Mouse (Mus musculus) kidney, embryonic 16.5 days (tissue): ENCODE measurements at regions not wholly inside any gene's neighbourhood (a gene's known extent, or its start where the extent isn't known, plus 50 kb on each side); places are given as distances from the start of the nearest gene placed in this dataset.

Experiments used
- ATAC-seq: fragments of 200-750 bp; cut with Nextera tagmentation; 2 replicates; pipeline ENCODE4 v1.8.0; 2017; ENCODE audit warnings: moderate TSS enrichment; ENCODE audit not compliant: low FRiP score, low TSS enrichment
- H3K27ac ChIP-seq: fragments of 300-500 bp; sonication (generic); 2 replicates; pipeline ENCODE4 v1.5.1; 2014; ENCODE audit warnings: low read length
- H3K27me3 ChIP-seq: fragments of 300-500 bp; sonication (generic); 2 replicates; pipeline ENCODE4 v1.6.1; 2014; ENCODE audit warnings: low read length, control low read depth, mixed read lengths; ENCODE audit not compliant: insufficient read depth
- H3K36me3 ChIP-seq: fragments of 300-500 bp; sonication (generic); 2 replicates; pipeline ENCODE4 v1.6.1; 2014; ENCODE audit warnings: low read length, control low read depth, mixed read lengths; ENCODE audit not compliant: insufficient read depth
- H3K4me1 ChIP-seq: fragments of 300-500 bp; sonication (generic); 2 replicates; pipeline ENCODE4 v1.6.1; 2014; ENCODE audit warnings: low read length, control low read depth, mixed read lengths; ENCODE audit not compliant: insufficient read depth
- H3K4me2 ChIP-seq: fragments of 300-500 bp; sonication (generic); replicated peaks from 2 replicates; pipeline ENCODE4 v1.6.1; 2014; ENCODE audit warnings: low read depth, low read length
- H3K4me3 ChIP-seq: fragments of 300-500 bp; sonication (generic); 2 replicates; pipeline ENCODE4 v1.5.1; 2014; ENCODE audit warnings: mild to moderate bottlenecking, low read length
- H3K9ac ChIP-seq: fragments of 300-500 bp; sonication (generic); replicated peaks from 2 replicates; pipeline ENCODE4 v1.6.1; 2014; ENCODE audit warnings: low read length
- H3K9me3 ChIP-seq: fragments of 300-500 bp; sonication (generic); 2 replicates; pipeline ENCODE4 v1.6.1; 2016; ENCODE audit warnings: low read length, control low read depth
- WGBS: fragments of 180-500 bp; shearing (Covaris S2); extraction: QIAGEN DNeasy Blood & Tissue Kit; methylation state at CpG from one replicate; pipeline ENCODE4 v1.1.7; 2014; 5-methylcytosine and 5-hydroxymethylcytosine counted together

DNA sequence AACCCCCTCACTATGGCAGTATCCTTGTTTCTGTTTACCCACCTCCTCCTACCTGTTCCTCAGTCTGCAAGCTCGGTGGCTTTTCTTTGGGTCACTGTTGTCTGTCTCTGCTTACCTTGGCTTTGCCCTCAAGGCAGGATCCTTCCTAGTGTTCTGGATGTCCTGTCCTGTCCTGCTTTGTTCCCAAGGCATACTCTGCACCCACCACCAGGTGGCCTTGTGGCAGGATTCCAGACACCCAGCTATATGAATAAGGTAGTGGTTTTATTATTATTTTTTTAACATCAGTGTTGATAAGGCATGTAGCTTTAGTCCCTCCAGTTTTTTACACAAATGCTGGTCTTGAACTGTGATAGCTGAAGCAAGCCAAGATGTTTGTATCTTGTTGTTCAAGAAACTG is 478.7 kb downstream of the 1700129C05Rik start:
- Histone ChIP-seq H3K27ac (no peak overlapping the region), H3K36me3 (no peaks in the 10 kb centered on the region), H3K9ac (no peak overlapping the region), H3K4me1 (peaks cover 11% of the 10 kb centered on the region), H3K4me3 (no peak overlapping the region), H3K4me2 (no peak overlapping the region), H3K9me3 (no peaks in the 10 kb centered on the region), H3K27me3 (no peaks in the 10 kb centered on the region)
- 17% methylated on average over 1 of the region's 1 CpGs for WGBS
- no peak for ATAC-seq

GRCm38 (mm10) chr14:58662601-58663000 is 480.1 kb downstream of the 1700129C05Rik start:
- Histone ChIP-seq H3K9ac (no peak overlapping the region), H3K9me3 (no peaks in the 10 kb centered on the region), H3K4me3 (no peak overlapping the region), H3K36me3 (no peaks in the 10 kb centered on the region), H3K4me1 (peaks cover 11% of the 10 kb centered on the region), H3K4me2 (no peak overlapping the region), H3K27ac (no peak overlapping the region), H3K27me3 (no peaks in the 10 kb centered on the region)
- 39% methylated on average over 5 of the region's 5 CpGs for WGBS
- no peak for ATAC-seq

DNA sequence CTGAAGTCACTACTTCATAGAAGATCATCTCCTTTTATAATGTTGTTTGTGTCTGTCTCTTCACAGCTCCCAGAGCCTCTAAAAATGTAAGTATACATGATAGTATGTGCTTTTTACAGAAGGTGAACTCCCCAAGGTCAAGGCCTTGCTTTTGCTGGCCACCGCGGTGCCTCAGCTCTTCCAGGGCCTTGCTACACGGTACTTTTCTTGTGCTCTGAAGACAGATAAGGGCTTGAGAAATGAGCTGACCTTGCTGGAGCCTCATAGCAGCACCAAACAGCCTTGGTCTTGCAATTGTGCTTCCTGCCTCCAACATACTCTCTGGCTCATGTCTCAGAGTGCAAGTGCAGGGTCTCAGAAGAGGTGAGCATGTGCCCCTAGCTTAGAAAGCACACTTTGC is 481.3 kb downstream of the 1700129C05Rik start:
- no peak overlapping the region for H3K4me2 ChIP-seq
- WGBS: 55% methylated on average over 3 of the region's 3 CpGs
- no peak overlapping the region for H3K4me3 ChIP-seq
- no peak for ATAC-seq
- H3K9me3 ChIP-seq: no peaks in the 10 kb centered on the region
- H3K36me3 ChIP-seq: no peaks in the 10 kb centered on the region
- H3K27me3 ChIP-seq: no peaks in the 10 kb centered on the region
- peaks cover 22% of the 10 kb centered on the region for H3K4me1 ChIP-seq
- no peak overlapping the region for H3K9ac ChIP-seq
- no peak overlapping the region for H3K27ac ChIP-seq

DNA sequence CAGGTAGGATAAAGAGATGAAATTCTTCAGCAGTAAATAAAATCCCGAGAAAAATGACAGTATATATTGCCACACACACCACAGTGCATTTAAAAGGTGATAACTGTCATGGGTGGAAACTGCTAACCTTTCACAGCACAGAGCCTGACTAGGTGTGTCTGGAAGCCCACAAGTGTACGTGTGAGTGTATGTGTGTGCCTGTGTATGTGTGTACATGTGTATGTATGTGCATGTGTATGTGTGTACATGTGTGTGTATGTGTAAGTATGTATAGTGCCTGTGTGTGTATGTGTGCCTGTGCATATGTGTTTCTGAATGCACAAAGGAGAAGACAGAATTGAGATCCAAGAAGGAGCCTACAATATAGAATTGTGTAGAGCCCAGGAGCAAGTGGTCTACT is 485.4 kb downstream of the 1700129C05Rik start:
- Histone ChIP-seq H3K4me1 (peaks cover 26% of the 10 kb centered on the region), H3K9me3 (no peaks in the 10 kb centered on the region), H3K36me3 (no peaks in the 10 kb centered on the region), H3K4me3 (no peak overlapping the region), H3K9ac (no peak overlapping the region), H3K27ac (peak overlapping the region; percentile 78), H3K4me2 (no peak overlapping the region), H3K27me3 (no peaks in the 10 kb centered on the region)
- peak; percentile 55; the same call in 1 of the 2 replicates for ATAC-seq
- WGBS: 48% methylated on average over 2 of the region's 2 CpGs

GRCm38 (mm10) chr14:58656935-58657238 is 485.8 kb downstream of the 1700129C05Rik start:
- H3K9ac ChIP-seq: no peak overlapping the region
- no peaks in the 10 kb centered on the region for H3K9me3 ChIP-seq
- H3K4me1 ChIP-seq: peaks cover 26% of the 10 kb centered on the region
- no peaks in the 10 kb centered on the region for H3K36me3 ChIP-seq
- no peak overlapping the region for H3K4me2 ChIP-seq
- WGBS: 12% methylated on average over 1 of the region's 1 CpGs
- H3K27me3 ChIP-seq: no peaks in the 10 kb centered on the region
- peak overlapping the region; percentile 78 for H3K27ac ChIP-seq
- no peak overlapping the region for H3K4me3 ChIP-seq
- peak; percentile 70; the same call in 1 of the 2 replicates for ATAC-seq

DNA sequence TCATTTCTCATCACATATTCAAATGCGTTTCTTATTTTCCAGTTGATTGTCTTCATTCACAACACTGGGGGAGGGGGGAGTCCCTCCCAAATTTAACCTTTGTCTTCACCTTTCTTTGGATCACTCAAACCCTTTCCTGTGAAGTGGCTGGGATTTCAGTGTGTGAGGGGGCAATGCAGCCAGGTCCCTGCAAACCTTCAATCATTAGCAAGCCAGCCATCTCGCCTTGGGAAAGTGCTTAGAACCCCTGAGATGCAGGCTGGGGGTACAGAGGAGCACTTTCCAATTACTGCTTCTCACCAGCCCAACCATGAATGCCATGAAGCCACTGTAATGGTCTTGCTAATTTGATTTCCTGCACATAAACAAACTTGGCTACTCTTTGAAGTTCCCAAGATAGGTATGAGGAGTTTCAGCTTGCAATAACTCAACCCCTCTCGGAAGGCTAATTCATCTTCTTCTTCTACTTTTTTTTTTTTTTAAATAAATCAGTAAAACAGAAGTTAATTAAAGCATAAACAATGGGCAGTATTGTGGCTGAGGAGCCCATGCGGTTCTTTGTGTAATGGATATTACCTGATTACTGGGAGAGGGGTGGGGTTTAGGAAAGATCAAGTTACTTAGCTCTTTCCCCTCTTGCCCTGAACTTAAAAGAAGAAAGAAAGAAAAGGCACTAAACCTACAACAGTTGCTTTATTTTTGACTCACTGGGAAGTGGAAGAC is 486.3 kb downstream of the 1700129C05Rik start:
- no peaks in the 10 kb centered on the region for H3K36me3 ChIP-seq
- 22% methylated on average over 4 of the region's 4 CpGs for WGBS
- ATAC-seq: peak; percentile 64; the same call in 1 of the 2 replicates
- no peaks in the 10 kb centered on the region for H3K9me3 ChIP-seq
- no peak overlapping the region for H3K4me3 ChIP-seq
- peaks cover 26% of the 10 kb centered on the region for H3K4me1 ChIP-seq
- H3K27me3 ChIP-seq: no peaks in the 10 kb centered on the region
- H3K27ac ChIP-seq: peak overlapping the region; percentile 78
- H3K4me2 ChIP-seq: no peak overlapping the region
- H3K9ac ChIP-seq: no peak overlapping the region

DNA sequence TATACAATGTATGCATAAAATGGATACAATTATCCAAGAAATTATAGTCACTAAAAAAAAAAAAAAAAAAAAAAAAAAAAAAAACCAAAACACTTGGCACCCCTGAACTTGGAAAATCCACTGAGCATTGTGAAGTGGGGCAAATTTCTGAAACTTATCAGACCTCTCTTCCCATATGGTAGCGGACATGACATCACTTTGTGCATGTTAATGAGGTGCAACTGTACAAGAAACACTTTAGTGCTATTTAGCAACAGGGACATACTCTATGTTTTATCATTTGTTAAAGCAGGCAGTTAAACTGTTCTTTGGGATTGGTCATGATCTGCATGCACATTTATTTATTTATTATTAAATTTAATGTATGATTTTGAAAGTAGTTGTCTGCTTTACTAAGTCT is 489.7 kb downstream of the 1700129C05Rik start:
- 83% methylated on average over 1 of the region's 1 CpGs for WGBS

GRCm38 (mm10) chr14:58652004-58652403 is 490.7 kb downstream of the 1700129C05Rik start:
- WGBS: 80% methylated on average over 3 of the region's 3 CpGs
- Histone ChIP-seq H3K4me2 (no peak overlapping the region), H3K9ac (no peak overlapping the region), H3K4me3 (no peak overlapping the region), H3K27ac (no peak overlapping the region), H3K36me3 (no peaks in the 10 kb centered on the region), H3K27me3 (no peaks in the 10 kb centered on the region), H3K4me1 (peaks cover 21% of the 10 kb centered on the region), H3K9me3 (no peaks in the 10 kb centered on the region)
- ATAC-seq: no peak

More for the DNA sequence above, 489.7 kb downstream of the 1700129C05Rik start:
- H3K27ac ChIP-seq: no peak overlapping the region
- no peaks in the 10 kb centered on the region for H3K27me3 ChIP-seq
- no peak overlapping the region for H3K4me3 ChIP-seq
- ATAC-seq: no peak
- H3K4me1 ChIP-seq: peaks cover 26% of the 10 kb centered on the region
- H3K9me3 ChIP-seq: no peaks in the 10 kb centered on the region
- H3K4me2 ChIP-seq: no peak overlapping the region
- H3K9ac ChIP-seq: no peak overlapping the region
- H3K36me3 ChIP-seq: no peaks in the 10 kb centered on the region

- Histone ChIP-seq H3K27ac (no peak overlapping the region), H3K36me3 (no peaks in the 10 kb centered on the region), H3K27me3 (no peaks in the 10 kb centered on the region), H3K4me3 (no peak overlapping the region), H3K9me3 (no peaks in the 10 kb centered on the region), H3K9ac (no peak overlapping the region), H3K4me1 (peaks cover 13% of the 10 kb centered on the region; the same call in 1 of the 2 replicates), H3K4me2 (no peak overlapping the region)
- ATAC-seq: no peak
- 53% methylated on average over 6 of the region's 6 CpGs for WGBS
These were observed 491.5 kb downstream of the 1700129C05Rik start for GRCm38 (mm10) chr14:58651210-58651609.

- no peaks in the 10 kb centered on the region for H3K27me3 ChIP-seq
- H3K27ac ChIP-seq: no peak overlapping the region
- no peak overlapping the region for H3K9ac ChIP-seq
- no peak overlapping the region for H3K4me3 ChIP-seq
- no peak overlapping the region for H3K4me2 ChIP-seq
- 74% methylated on average over 7 of the region's 7 CpGs for WGBS
- no peaks in the 10 kb centered on the region for H3K9me3 ChIP-seq
- H3K4me1 ChIP-seq: no peaks in the 10 kb centered on the region
- H3K36me3 ChIP-seq: no peaks in the 10 kb centered on the region
- ATAC-seq: no peak
These were observed 504.4 kb downstream of the 1700129C05Rik start for GRCm38 (mm10) chr14:58638337-58638696.
